Mouse (Mus musculus): ENCODE data around the gene Lcor. TPM values are rescaled to one million over a fixed set of nuclear protein-coding genes. Genes with fewer than 3 reads are reported as not detected.

Gene Lcor
- total RNA-seq, 1 experiment, result 10.2 TPM

DNA sequence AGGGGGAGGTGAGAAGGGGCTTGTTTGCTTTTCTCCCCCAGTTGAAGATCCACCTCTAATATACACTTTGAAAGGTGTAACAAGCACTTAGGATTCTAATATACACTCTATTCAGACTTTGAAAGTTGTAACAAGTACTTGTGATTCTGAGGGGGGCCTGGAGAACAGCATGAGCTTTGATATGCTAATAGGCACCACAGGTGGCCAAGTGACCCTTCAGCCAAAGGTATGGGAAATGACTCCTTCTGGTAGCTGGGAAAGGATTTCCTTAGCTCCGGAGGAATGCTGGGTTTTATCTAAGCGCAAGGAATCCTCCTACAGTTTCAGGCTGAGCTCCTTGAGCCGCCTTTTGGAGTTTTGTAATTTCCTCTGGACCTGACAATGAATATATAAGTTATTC lies 41.0 kb upstream of the Lcor start:
- H3K9ac ChIP-seq (ENCODE audit: insufficient read depth, low read depth, low read length, poor library complexity, severe bottlenecking), result no peak overlapping the region

DNA sequence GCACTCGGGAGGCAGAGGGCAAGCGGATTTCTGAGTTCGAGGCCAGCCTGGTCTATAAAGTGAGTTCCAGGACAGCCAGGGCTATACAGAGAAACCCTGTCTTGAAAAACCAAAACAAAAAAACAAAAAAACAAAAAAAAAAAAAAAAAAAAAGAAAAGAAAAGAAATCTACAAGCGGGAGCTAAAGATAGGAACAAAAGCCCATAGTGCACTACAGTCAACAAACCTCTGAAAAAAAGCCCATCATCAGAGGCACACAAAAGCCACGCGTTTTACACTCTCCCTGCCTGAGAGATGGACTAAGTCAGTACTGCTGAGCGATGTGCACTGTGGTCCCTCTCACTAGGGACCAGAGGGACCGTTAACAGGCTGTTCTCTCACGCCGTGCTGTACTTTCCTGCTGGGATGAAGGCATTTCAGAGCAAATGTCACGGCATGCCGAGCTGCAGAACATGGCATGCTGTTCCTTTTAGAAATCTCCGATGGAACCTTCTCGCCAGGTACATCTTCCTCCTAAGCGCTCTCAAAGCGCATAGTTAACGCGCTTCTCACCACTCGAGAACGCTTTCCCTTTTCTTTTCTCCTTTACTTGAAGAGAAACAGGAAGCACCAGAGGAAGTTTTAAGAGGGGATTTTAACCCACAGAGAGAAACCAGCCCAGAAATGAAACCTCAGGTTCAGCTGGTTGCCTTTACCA lies 40.4 kb upstream of the Lcor start:
- TF ChIP-seq HCFC1 (IDR thresholded peaks at IDR 0.05; ENCODE audit: borderline replicate concordance, insufficient read depth, low read length), result no peak
- TF ChIP-seq ZNF384 (IDR thresholded peaks at IDR 0.05; ENCODE audit: low read depth, low read length), result peak; percentile 76; the same call in 1 of the 2 replicates
- TF ChIP-seq ZC3H11A (IDR thresholded peaks at IDR 0.05; ENCODE audit: borderline replicate concordance, low read depth, low read length), result no peak
- TF ChIP-seq CHD2 (IDR thresholded peaks at IDR 0.05; ENCODE audit: low read depth, low read length), result no peak
- no peak for TF ChIP-seq MAFK (IDR thresholded peaks at IDR 0.05; ENCODE audit: insufficient read depth, low read depth, low read length)
- Histone ChIP-seq H3K9me3 (ENCODE audit: control insufficient read depth, insufficient read depth, low read depth, low read length) (no peaks in the 10 kb centered on the region), H3K4me1 (ENCODE audit: control insufficient read depth in 2 of 2, insufficient read depth in 2 of 2, low read length in 2 of 2, poor library complexity in 1 of 2) (peaks cover 6 to 11% of the 10 kb centered on the region in 2 experiments), H3K36me3 (ENCODE audit: control insufficient read depth, insufficient read depth, low read length, poor library complexity, severe bottlenecking) (no peaks in the 10 kb centered on the region), H3K4me3 (ENCODE audit: insufficient read depth in 1 of 2, low read depth in 1 of 2, low read length in 2 of 2, poor library complexity in 1 of 2, severe bottlenecking in 1 of 2) (no peak overlapping the region), H3K9ac (ENCODE audit: insufficient read depth, low read depth, low read length, poor library complexity, severe bottlenecking) (no peak overlapping the region), H3K27ac (ENCODE audit: insufficient read depth, low read depth, low read length, poor library complexity, severe bottlenecking) (no peak overlapping the region)
- no peak for DNase-seq (ENCODE audit: low read depth, low spot score)
- in situ Hi-C loops (cut with MboI; ENCODE audit: low sequenced_read_pairs in 2 of 2, unreplicated experiment in 2 of 2), result no loop called here

More for the DNA sequence above, 41.0 kb upstream of the Lcor start:
- TF ChIP-seq CHD2 (IDR thresholded peaks at IDR 0.05; ENCODE audit: low read depth, low read length) (no peak), HCFC1 (IDR thresholded peaks at IDR 0.05; ENCODE audit: borderline replicate concordance, insufficient read depth, low read length) (no peak), ZNF384 (IDR thresholded peaks at IDR 0.05; ENCODE audit: low read depth, low read length) (no peak), ZC3H11A (IDR thresholded peaks at IDR 0.05; ENCODE audit: borderline replicate concordance, low read depth, low read length) (no peak), MAFK (IDR thresholded peaks at IDR 0.05; ENCODE audit: insufficient read depth, low read depth, low read length) (no peak)
- Histone ChIP-seq H3K9me3 (ENCODE audit: control insufficient read depth, insufficient read depth, low read depth, low read length) (no peaks in the 10 kb centered on the region), H3K4me1 (ENCODE audit: control insufficient read depth in 2 of 2, insufficient read depth in 2 of 2, low read length in 2 of 2, poor library complexity in 1 of 2) (peaks cover 6 to 11% of the 10 kb centered on the region in 2 experiments), H3K4me3 (ENCODE audit: insufficient read depth in 1 of 2, low read depth in 1 of 2, low read length in 2 of 2, poor library complexity in 1 of 2, severe bottlenecking in 1 of 2) (no peak overlapping the region), H3K27ac (ENCODE audit: insufficient read depth, low read depth, low read length, poor library complexity, severe bottlenecking) (no peak overlapping the region; the same call in 1 of the 2 replicates), H3K36me3 (ENCODE audit: control insufficient read depth, insufficient read depth, low read length, poor library complexity, severe bottlenecking) (no peaks in the 10 kb centered on the region)
- peak; percentile 85 for DNase-seq (ENCODE audit: low read depth, low spot score)
- in situ Hi-C loops (cut with MboI; ENCODE audit: low sequenced_read_pairs in 2 of 2, unreplicated experiment in 2 of 2), result no loop called here

DNA sequence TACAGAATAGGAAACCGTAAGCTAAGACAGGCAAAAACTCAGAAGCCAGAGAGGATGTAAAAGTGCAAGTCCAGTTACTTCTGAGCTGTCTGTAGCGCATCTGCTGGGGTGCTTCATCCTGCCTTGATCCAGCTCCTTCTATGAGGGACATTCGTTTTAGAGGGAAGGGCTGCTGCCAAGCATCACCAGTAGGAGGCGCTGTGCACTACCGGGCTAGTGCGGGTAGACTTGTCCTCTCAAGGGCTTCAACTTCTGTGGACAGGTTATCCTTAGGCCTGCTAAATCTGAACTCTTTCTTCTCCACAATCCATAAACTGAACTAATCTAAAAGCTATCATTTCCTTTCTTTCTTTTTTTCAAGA lies 39.8 kb upstream of the Lcor start:
- Histone ChIP-seq H3K4me1 (ENCODE audit: control insufficient read depth in 2 of 2, insufficient read depth in 2 of 2, low read length in 2 of 2, poor library complexity in 1 of 2) (peaks cover 9 to 11% of the 10 kb centered on the region in 2 experiments), H3K9ac (ENCODE audit: insufficient read depth, low read depth, low read length, poor library complexity, severe bottlenecking) (no peak overlapping the region), H3K27ac (ENCODE audit: insufficient read depth, low read depth, low read length, poor library complexity, severe bottlenecking) (no peak overlapping the region), H3K36me3 (ENCODE audit: control insufficient read depth, insufficient read depth, low read length, poor library complexity, severe bottlenecking) (no peaks in the 10 kb centered on the region), H3K9me3 (ENCODE audit: control insufficient read depth, insufficient read depth, low read depth, low read length) (no peaks in the 10 kb centered on the region), H3K4me3 (ENCODE audit: insufficient read depth in 1 of 2, low read depth in 1 of 2, low read length in 2 of 2, poor library complexity in 1 of 2, severe bottlenecking in 1 of 2) (no peak overlapping the region)
- in situ Hi-C loops (cut with MboI; ENCODE audit: low sequenced_read_pairs in 2 of 2, unreplicated experiment in 2 of 2), result no loop called here
- DNase-seq (ENCODE audit: low read depth, low spot score), result peak; percentile 72
- TF ChIP-seq ZC3H11A (IDR thresholded peaks at IDR 0.05; ENCODE audit: borderline replicate concordance, low read depth, low read length), result no peak
- no peak for TF ChIP-seq HCFC1 (IDR thresholded peaks at IDR 0.05; ENCODE audit: borderline replicate concordance, insufficient read depth, low read length)

DNA sequence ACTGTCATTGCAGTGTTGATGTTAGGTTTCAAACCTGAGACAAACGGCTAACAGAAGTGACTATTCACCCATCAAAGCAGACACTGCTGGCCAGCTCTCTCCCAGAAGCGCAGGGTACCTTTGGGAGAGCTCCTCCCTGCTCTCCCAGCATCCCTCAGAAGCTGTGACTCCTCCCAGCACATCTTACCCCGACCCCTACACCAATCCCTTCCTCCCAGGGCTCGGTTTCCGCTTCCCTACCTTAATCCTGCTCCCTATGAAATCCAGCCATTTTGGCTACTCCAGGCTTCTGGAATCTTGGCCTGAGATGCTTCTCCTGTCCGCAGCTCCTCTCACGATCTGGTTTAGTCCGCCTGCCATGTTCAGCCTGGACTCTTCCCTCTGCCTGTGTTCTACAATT lies 37.9 kb upstream of the Lcor start:
- Histone ChIP-seq H3K27ac (ENCODE audit: insufficient read depth, low read depth, low read length, poor library complexity, severe bottlenecking) (peak overlapping the region; percentile 1; the same call in 1 of the 2 replicates), H3K4me3 (ENCODE audit: insufficient read depth in 1 of 2, low read depth in 1 of 2, low read length in 2 of 2, poor library complexity in 1 of 2, severe bottlenecking in 1 of 2) (peak overlapping the region; percentile 60 to 68), H3K4me1 (ENCODE audit: control insufficient read depth in 2 of 2, insufficient read depth in 2 of 2, low read length in 2 of 2, poor library complexity in 1 of 2) (peaks cover 9 to 14% of the 10 kb centered on the region in 2 experiments), H3K9me3 (ENCODE audit: control insufficient read depth, insufficient read depth, low read depth, low read length) (no peaks in the 10 kb centered on the region), H3K36me3 (ENCODE audit: control insufficient read depth, insufficient read depth, low read length, poor library complexity, severe bottlenecking) (no peaks in the 10 kb centered on the region), H3K9ac (ENCODE audit: insufficient read depth, low read depth, low read length, poor library complexity, severe bottlenecking) (peak overlapping the region; percentile 69; the same call in 1 of the 2 replicates)
- DNase-seq (ENCODE audit: low read depth, low spot score), result peak; percentile 44
- in situ Hi-C loops (cut with MboI; ENCODE audit: low sequenced_read_pairs in 2 of 2, unreplicated experiment in 2 of 2), result no loop called here
- TF ChIP-seq ZNF384 (IDR thresholded peaks at IDR 0.05; ENCODE audit: low read depth, low read length) (no peak), ZC3H11A (IDR thresholded peaks at IDR 0.05; ENCODE audit: borderline replicate concordance, low read depth, low read length) (no peak), HCFC1 (IDR thresholded peaks at IDR 0.05; ENCODE audit: borderline replicate concordance, insufficient read depth, low read length) (no peak), MAFK (IDR thresholded peaks at IDR 0.05; ENCODE audit: insufficient read depth, low read depth, low read length) (no peak), CHD2 (IDR thresholded peaks at IDR 0.05; ENCODE audit: low read depth, low read length) (no peak)
